Mouse (Mus musculus) MEL (cell line): Measurements from ENCODE around the gene Dcaf4.

ENCODE experiments used
- CTCF ChIP-seq, 3 experiments: IDR thresholded peaks in 2 of 3; conservative IDR thresholded peaks in 1 of 3; 2 replicates each; pipeline ENCODE4 v1.5.1; 2011 to 2012; ENCODE audit warnings: low read length in 3 of 3, low read depth in 2 of 3, mild to moderate bottlenecking in 2 of 3, improper control_type of control experiment in 1 of 3, inconsistent platforms in 1 of 3, mixed read lengths in 1 of 3, moderate library complexity in 1 of 3; ENCODE audit not compliant: control insufficient read depth in 1 of 3, insufficient read depth in 1 of 3, poor library complexity in 1 of 3, severe bottlenecking in 1 of 3
- E2F4 ChIP-seq: IDR thresholded peaks from 2 replicates; pipeline ENCODE4 v1.6.1; 2011; ENCODE audit warnings: low read depth, low read length, improper control_type of control experiment, borderline replicate concordance
- POLR2A ChIP-seq, 2 experiments: IDR thresholded peaks; 2 replicates each; pipeline ENCODE4 v1.6.1; 2011 to 2012; ENCODE audit warnings: low read length in 2 of 2, mild to moderate bottlenecking in 2 of 2, control low read depth in 1 of 2, improper control_type of control experiment in 1 of 2, low read depth in 1 of 2, moderate library complexity in 1 of 2; ENCODE audit not compliant: control insufficient read depth in 1 of 2, insufficient read depth in 1 of 2, poor library complexity in 1 of 2
- RAD21 ChIP-seq: IDR thresholded peaks from 2 replicates; pipeline ENCODE4 v1.6.1; 2011; ENCODE audit warnings: mild to moderate bottlenecking, low read depth, low read length, improper control_type of control experiment
- SMC3 ChIP-seq: IDR thresholded peaks from 2 replicates; pipeline ENCODE4 v1.6.1; 2011; ENCODE audit warnings: low read depth, low read length, improper control_type of control experiment

DNA sequence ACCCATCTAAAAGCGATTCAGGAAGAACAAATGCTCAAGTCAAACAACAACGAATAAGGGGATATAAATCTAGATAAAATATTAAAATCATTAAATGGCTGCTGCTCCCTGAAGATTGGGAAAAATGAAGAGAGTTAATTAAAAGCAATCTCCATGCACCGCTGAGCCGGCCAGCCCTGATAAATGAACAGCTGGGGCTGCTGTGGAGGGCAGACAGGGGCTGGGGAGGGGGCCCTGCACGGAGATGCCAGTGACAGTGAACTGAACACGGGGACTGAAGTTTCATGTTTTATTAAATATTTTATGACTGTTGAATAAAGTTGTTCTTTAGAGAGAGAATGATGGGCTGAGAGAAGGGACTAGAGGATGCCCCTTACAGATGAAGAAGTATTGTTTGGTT is 44.8 kb upstream of the Dcaf4 start:
- TF ChIP-seq SMC3, result no peak
- no peak for TF ChIP-seq POLR2A (IDR thresholded peaks at IDR 0.05; ENCODE audit: control insufficient read depth in 1 of 2, insufficient read depth in 1 of 2, low read depth in 1 of 2, low read length in 2 of 2, poor library complexity in 1 of 2)
- no peak for TF ChIP-seq RAD21
- TF ChIP-seq E2F4, result no peak
- TF ChIP-seq CTCF (IDR thresholded peaks at IDR 0.05 in 2 of 3, conservative IDR thresholded peaks at IDR 0.05 in 1 of 3; ENCODE audit: control insufficient read depth in 1 of 3, insufficient read depth in 1 of 3, low read depth in 2 of 3, low read length in 3 of 3, poor library complexity in 1 of 3, severe bottlenecking in 1 of 3), result no peak
